Comparison of ENCODE assay signal across 16 mouse cellular contexts in the genomic region with DNA sequence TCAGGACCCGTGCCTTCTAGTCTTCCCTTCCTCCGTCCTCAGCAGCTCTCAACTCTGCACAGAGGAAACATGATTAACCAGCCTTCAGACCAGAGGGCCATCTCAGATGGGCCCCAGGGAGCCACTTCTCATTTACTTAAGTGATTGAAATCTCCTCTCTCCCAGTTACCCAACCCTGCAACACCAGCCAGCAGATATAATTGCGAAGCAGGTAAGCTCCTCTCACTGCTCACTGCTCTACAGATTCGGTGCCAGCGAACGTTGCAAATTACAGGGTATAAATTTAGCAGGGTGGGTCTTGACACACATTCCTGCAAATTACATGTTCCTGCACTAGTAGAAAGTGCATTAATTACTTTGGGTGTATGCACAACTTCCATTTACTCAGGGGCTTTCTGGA. TPM values are rescaled to one million over a fixed set of nuclear protein-coding genes. Genes with fewer than 3 reads are reported as not detected.
DNase-seq lines count a peak whose midpoint lies in the region; ATAC-seq and TF ChIP-seq lines count a peak whose summit lies in the region.
"Had no signal": no experiment of that assay in that cellular context is flagged by ENCODE, and none has a peak within 500 bp of the region (broad histone marks: within the 10 kb centered on the region; RNA-seq: fewer than 3 reads in every experiment).

No protein-coding gene starts in this region.

- TF ChIP-seq EP300 in heart, adult 2 months (IDR thresholded peaks at IDR 0.05; ENCODE audit: insufficient read depth, low read depth, low read length): no peak

- DNase-seq in embryonic facial prominence, embryonic 10.5 days (ENCODE audit: low spot score): no peak
- no peak for DNase-seq in layer of hippocampus, adult 2 months (ENCODE audit: low spot score in 2 of 2)
- DNase-seq in layer of hippocampus, postnatal 10 days (ENCODE audit: low spot score in 2 of 2): no peak
- no peak for DNase-seq in heart, adult 2 months
- DNase-seq in ovary, postnatal 36 days (ENCODE audit: low spot score): no peak
- DNase-seq: adrenal gland, postnatal 25 days; cerebellum, adult 11 months; embryo, embryonic 11 days; heart, adult 11 months; heart, postnatal 10 days; kidney, adult 18-20 months; thymus, adult 2 months had no signal

- H3K36me3 ChIP-seq in embryonic facial prominence, embryonic 12.5 days: no peaks in the 10 kb centered on the region
- no peaks in the 10 kb centered on the region for H3K36me3 ChIP-seq in embryonic facial prominence, embryonic 10.5 days (replicated peaks)
- H3K36me3 ChIP-seq in embryonic facial prominence, embryonic 15.5 days: no peaks in the 10 kb centered on the region
- H3K36me3 ChIP-seq in heart, adult 2 months (ENCODE audit: control insufficient read depth, insufficient read depth, low read length): no peaks in the 10 kb centered on the region

- 0 out of 2 replicates have a peak, but pooled peaks have one; percentile 17 for ATAC-seq in embryonic facial prominence, embryonic 12.5 days (ENCODE audit: insufficient number of reproducible peaks, insufficient read depth, low FRiP score, low TSS enrichment)
- peak; percentile 49; the same call in 1 of the 2 replicates for ATAC-seq in embryonic facial prominence, embryonic 15.5 days (ENCODE audit: insufficient number of reproducible peaks, low FRiP score, low TSS enrichment, low read depth)
- peak; percentile 49 for ATAC-seq in megakaryocyte progenitor cell, adult 5-6 weeks (replicated peaks; ENCODE audit: poor library complexity)

- H3K4me1 ChIP-seq in embryonic facial prominence, embryonic 12.5 days: peaks cover 59% of the 10 kb centered on the region
- H3K4me1 ChIP-seq in embryonic facial prominence, embryonic 10.5 days: peaks cover 81% of the 10 kb centered on the region
- peaks cover 75% of the 10 kb centered on the region for H3K4me1 ChIP-seq in embryonic facial prominence, embryonic 15.5 days
- H3K4me1 ChIP-seq in heart, adult 2 months (ENCODE audit: control insufficient read depth, insufficient read depth, low read length): peaks cover 11% of the 10 kb centered on the region
- H3K4me1 ChIP-seq: megakaryocyte, embryonic 14.5 days had no signal

- no peaks in the 10 kb centered on the region for H3K27me3 ChIP-seq in embryonic facial prominence, embryonic 12.5 days
- no peaks in the 10 kb centered on the region for H3K27me3 ChIP-seq in embryonic facial prominence, embryonic 10.5 days (replicated peaks; ENCODE audit: low read depth, poor library complexity, severe bottlenecking)
- H3K27me3 ChIP-seq in embryonic facial prominence, embryonic 15.5 days: no peaks in the 10 kb centered on the region
- H3K27me3 ChIP-seq in heart, adult 2 months (ENCODE audit: control insufficient read depth, insufficient read depth, low read length): no peaks in the 10 kb centered on the region

- H3K9me3 ChIP-seq in embryonic facial prominence, embryonic 12.5 days: no peaks in the 10 kb centered on the region
- H3K9me3 ChIP-seq in embryonic facial prominence, embryonic 10.5 days: no peaks in the 10 kb centered on the region
- H3K9me3 ChIP-seq in embryonic facial prominence, embryonic 15.5 days (replicated peaks): no peaks in the 10 kb centered on the region
- H3K9me3 ChIP-seq: megakaryocyte, embryonic 14.5 days had no signal

- H3K4me2 ChIP-seq in embryonic facial prominence, embryonic 12.5 days (replicated peaks): no peak overlapping the region
- peak overlapping the region; percentile 31 for H3K4me2 ChIP-seq in embryonic facial prominence, embryonic 15.5 days (replicated peaks)

- peaks cover 2% of the 10 kb centered on the region; the same call in 1 of the 2 replicates for H3K79me2 ChIP-seq in heart, adult 2 months (replicated peaks; ENCODE audit: control insufficient read depth, insufficient read depth, low read length)

- TF ChIP-seq POLR2A in heart, adult 2 months (IDR thresholded peaks at IDR 0.05; ENCODE audit: insufficient read depth, low read depth, low read length): no peak

- peak overlapping the region; percentile 51; the same call in 1 of the 2 replicates for H3K27ac ChIP-seq in embryonic facial prominence, embryonic 12.5 days
- H3K27ac ChIP-seq in embryonic facial prominence, embryonic 10.5 days (replicated peaks): no peak overlapping the region
- peak overlapping the region; percentile 29; the same call in 1 of the 2 replicates for H3K27ac ChIP-seq in layer of hippocampus, adult 2 months
- peak overlapping the region; percentile 72 for H3K27ac ChIP-seq in embryonic facial prominence, embryonic 15.5 days (replicated peaks)
- no peak overlapping the region for H3K27ac ChIP-seq in heart, adult 2 months

- H3K4me3 ChIP-seq in embryonic facial prominence, embryonic 12.5 days: no peak overlapping the region
- no peak overlapping the region for H3K4me3 ChIP-seq in embryonic facial prominence, embryonic 10.5 days
- H3K4me3 ChIP-seq in layer of hippocampus, adult 2 months: no peak overlapping the region
- H3K4me3 ChIP-seq in embryonic facial prominence, embryonic 15.5 days (replicated peaks): no peak overlapping the region; the same call in 1 of the 2 replicates
- no peak overlapping the region for H3K4me3 ChIP-seq in heart, adult 2 months
- H3K4me3 ChIP-seq: megakaryocyte, embryonic 14.5 days had no signal

- no peak overlapping the region for H3K9ac ChIP-seq in embryonic facial prominence, embryonic 12.5 days
- no peak overlapping the region for H3K9ac ChIP-seq in embryonic facial prominence, embryonic 15.5 days
- no peak overlapping the region for H3K9ac ChIP-seq in heart, adult 2 months (ENCODE audit: low read depth, low read length)

- intact Hi-C loops in heart, adult 2 months (cut with DNase I): loop anchor here (2.0 kb wide), 1 partner anchor 17 kb away; no protein-coding TSS in a partner anchor

- no peak for TF ChIP-seq CTCF in layer of hippocampus, adult 2 months (conservative IDR thresholded peaks at IDR 0.05)
- no peak for TF ChIP-seq CTCF in heart, adult 2 months (IDR thresholded peaks at IDR 0.05)

- WGBS in embryonic facial prominence, embryonic 12.5 days: 32% methylated on average over 6 of the region's 6 CpGs
- 48% methylated on average over 6 of the region's 6 CpGs for WGBS in embryonic facial prominence, embryonic 10.5 days
- WGBS in embryonic facial prominence, embryonic 15.5 days: 26% methylated on average over 6 of the region's 6 CpGs
- WGBS in heart, adult 2 months: 76% methylated on average over 6 of the region's 6 CpGs

RNA-seq across cellular contexts. Expression of a gene that starts 48.3 kb away (rescaled TPM):
- polyA plus RNA-seq in embryonic facial prominence, embryonic 12.5 days (2016; fragmentation: Nextera tagmentation; extraction: Ambion mirVana): 55.2 and 55.7 TPM in 2 replicates
- polyA plus RNA-seq in embryonic facial prominence, embryonic 10.5 days (2016; fragmentation: Nextera tagmentation; extraction: Ambion mirVana): 56.0 and 56.5 TPM in 2 replicates
- total RNA-seq in layer of hippocampus, adult 2 months (2021): 10 to 100 TPM in 1 of 2 experiments, 1 to 10 TPM in 1; 9.3 to 11.2 TPM
- total RNA-seq in layer of hippocampus, postnatal 10 days (2021): 10 to 100 TPM; 15.4 to 15.5 TPM
- polyA plus RNA-seq in embryonic facial prominence, embryonic 15.5 days (2015; fragmentation: Nextera tagmentation; extraction: Ambion mirVana): 52.3 and 59.9 TPM in 2 replicates
- 26.4 and 27.0 TPM in 2 replicates for total RNA-seq in megakaryocyte progenitor cell, adult 5-6 weeks (2015)
- 20.7 and 21.0 TPM in 2 replicates for total RNA-seq in megakaryocyte progenitor cell, adult 5-6 weeks (2017)
- 1 to 10 TPM; 3.3 to 3.8 TPM for total RNA-seq in heart, adult 2 months (2021)
- polyA plus RNA-seq in heart, adult 2 months (2012; rRNA removed): 4.8 and 5.3 TPM in 2 replicates

Comparison
In these comparisons a context has a peak if more than half of its experiments do, and no peak if none do; other contexts are left out.
1. H3K27ac ChIP-seq: peak in embryonic facial prominence, embryonic 12.5 days (single experiment), layer of hippocampus, adult 2 months (single experiment) and embryonic facial prominence, embryonic 15.5 days (single experiment); none in embryonic facial prominence, embryonic 10.5 days (single experiment) and heart, adult 2 months (single experiment).
2. Peak in every context shown above with its lines, with median percentiles within 50 percentile points of each other: ATAC-seq.